Mouse (Mus musculus) C2C12 (cell line): ENCODE results near the gene Proser3.

Experiments used
- CEBPB ChIP-seq: IDR thresholded peaks from one replicate; pipeline ENCODE4 v1.6.1; 2011; ENCODE audit warnings: low read depth, mild to moderate bottlenecking, control low read depth, moderate library complexity
- CTCF ChIP-seq: IDR thresholded peaks from one replicate; pipeline ENCODE4 v1.5.1; 2011; ENCODE audit not compliant: control insufficient read depth, insufficient read depth, insufficient read length
- FOSL1 ChIP-seq: IDR thresholded peaks from one replicate; pipeline ENCODE4 v1.8.0; 2011; ENCODE audit warnings: mild to moderate bottlenecking, low read length; ENCODE audit not compliant: poor library complexity, insufficient read depth, severe bottlenecking

DNA sequence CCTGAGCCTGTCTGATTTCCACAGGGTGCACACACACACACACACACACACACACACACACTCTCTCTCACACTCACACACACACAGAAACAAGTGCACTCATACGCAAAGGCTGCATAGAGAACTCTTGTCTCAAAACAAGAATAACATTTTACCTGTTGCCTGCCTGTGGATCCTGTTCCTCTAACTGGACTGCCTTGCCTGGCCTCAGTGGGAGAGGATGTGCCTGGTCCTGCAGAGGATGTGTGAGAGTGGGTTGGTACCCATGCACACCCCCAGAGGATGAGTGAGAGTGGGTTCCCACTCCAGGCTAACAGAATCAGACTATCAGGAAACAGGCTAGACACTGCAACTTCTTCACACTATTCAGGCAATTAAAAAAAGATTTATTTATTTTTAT lies 1.5 kb downstream of the Proser3 start:
- no peak for TF ChIP-seq FOSL1
- no peak for TF ChIP-seq CTCF
- TF ChIP-seq CEBPB, result no peak
